Mouse (Mus musculus): ENCODE measurements around the gene Mib2. TPM values are rescaled to one million over a fixed set of nuclear protein-coding genes. Genes with fewer than 3 reads are reported as not detected.

Mib2 gene
- polyA plus RNA-seq, 1 experiment from 2014 or later = 21.0 TPM

DNA sequence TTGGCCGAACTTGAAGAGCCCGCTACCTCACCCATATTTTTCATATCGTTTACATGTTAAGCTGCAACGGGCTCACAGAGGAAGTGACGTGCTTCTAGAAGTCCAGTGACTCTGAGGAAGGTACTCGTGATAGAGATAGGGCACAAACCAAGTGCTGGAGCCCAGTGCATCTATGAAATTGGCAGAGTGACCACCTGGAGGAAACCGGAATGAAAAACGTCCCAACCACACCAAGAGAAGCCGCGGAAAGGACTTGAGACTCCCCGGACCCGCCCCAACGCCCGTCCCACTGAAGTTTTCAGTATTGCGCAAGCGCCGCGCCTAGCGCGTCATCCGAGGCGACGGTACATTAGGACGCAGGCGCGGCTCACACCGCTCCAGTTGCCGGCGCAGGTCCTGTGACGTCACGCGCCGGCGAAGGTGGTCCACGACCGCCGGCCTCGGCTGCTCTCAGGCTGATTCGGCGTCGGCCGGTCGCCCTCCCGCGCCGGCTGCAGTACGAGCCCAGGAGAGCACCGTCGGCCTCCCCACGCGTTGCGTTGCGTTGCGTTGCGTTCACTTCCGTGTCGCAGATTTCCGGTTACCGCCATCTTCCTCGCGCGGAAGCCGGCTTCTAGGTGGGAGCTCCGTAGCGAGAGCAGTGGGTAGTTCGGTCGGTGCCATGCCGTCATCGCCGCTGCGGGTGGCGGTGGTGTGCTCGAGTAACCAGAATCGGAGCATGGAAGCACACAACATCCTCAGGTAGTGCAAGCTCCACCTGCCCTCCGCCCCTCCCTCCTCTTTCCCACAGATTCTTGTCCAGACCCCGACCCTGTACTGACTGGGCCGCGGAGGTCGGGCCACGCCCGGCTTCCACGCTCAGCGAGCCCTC is 36.0 kb upstream of the Mib2 start, which contains the start of gene Ssu72:
Ssu72 (plus strand) TSS at position 80 of the 871 bp plus-strand sequence.
- TF ChIP-seq CTCF (IDR thresholded peaks at IDR 0.05; ENCODE audit: low read depth) = no peak

DNA sequence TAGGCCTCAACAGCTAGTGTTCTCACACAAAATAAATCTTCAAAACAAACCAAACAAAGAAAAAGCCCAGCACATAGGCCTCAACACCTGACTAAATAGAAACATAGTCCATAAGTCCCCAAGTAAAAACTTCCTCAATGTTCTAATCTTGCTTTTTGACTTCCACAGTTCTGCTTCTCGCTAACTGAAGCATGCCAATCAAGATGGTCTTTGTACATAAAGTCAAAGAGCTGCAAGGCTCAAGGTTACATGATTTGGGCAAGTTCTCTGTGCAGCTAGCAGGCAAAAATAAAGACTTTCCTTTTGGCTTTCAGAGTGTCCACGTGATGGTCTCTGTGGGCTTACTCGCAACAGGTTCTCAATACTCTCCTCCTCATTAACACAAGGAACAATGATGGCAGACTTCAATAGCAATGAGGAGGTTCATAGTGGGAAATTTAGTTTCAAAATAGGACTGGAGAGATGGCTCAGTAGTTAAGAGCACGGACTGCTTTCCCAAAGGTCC is 34.5 kb upstream of the Mib2 start:
- TF ChIP-seq CTCF (IDR thresholded peaks at IDR 0.05; ENCODE audit: low read depth) = no peak
- Histone ChIP-seq H3K4me1 (replicated peaks; ENCODE audit: insufficient read depth, low read length) (0 out of 2 replicates have a peak, but pooled peaks cover 5% of the 10 kb centered on the region), H3K9me3 (replicated peaks; ENCODE audit: low read length) (no peaks in the 10 kb centered on the region), H3K27ac (no peak overlapping the region), H3K27me3 (ENCODE audit: insufficient read depth, low read length) (no peaks in the 10 kb centered on the region), H3K9ac (ENCODE audit: low read depth, low read length) (no peak overlapping the region), H3K4me2 (ENCODE audit: low read length) (no peak overlapping the region), H3K36me3 (ENCODE audit: insufficient read depth, low read length) (no peaks in the 10 kb centered on the region), H3K4me3 (replicated peaks; ENCODE audit: low read depth, low read length) (no peak overlapping the region)
- ATAC-seq (replicated peaks; ENCODE audit: low FRiP score, low read depth) (no peak), DNase-seq (ENCODE audit: low spot score) (no peak)
- WGBS = 99% methylated on average over 4 of the region's 4 CpGs

More for the DNA sequence above, 36.0 kb upstream of the Mib2 start, which contains the start of gene Ssu72:
- H3K9ac ChIP-seq (ENCODE audit: low read depth, low read length) = peak within 1 kb of the TSS; percentile 94
- H3K36me3 ChIP-seq (ENCODE audit: insufficient read depth, low read length) = no peaks in the 10 kb centered on the region
- peak within 1 kb of the TSS; percentile 74 for H3K4me2 ChIP-seq (ENCODE audit: low read length)
- peak within 1 kb of the TSS; percentile 95 for H3K4me3 ChIP-seq (replicated peaks; ENCODE audit: low read depth, low read length)
- WGBS = under 1% methylated on average over 83 of the region's 83 CpGs
- no peaks in the 10 kb centered on the region for H3K27me3 ChIP-seq (ENCODE audit: insufficient read depth, low read length)
- DNase-seq (ENCODE audit: low spot score) (peak; percentile 96), ATAC-seq (replicated peaks; ENCODE audit: low FRiP score, low read depth) (peak; percentile 95)
- H3K4me1 ChIP-seq (replicated peaks; ENCODE audit: insufficient read depth, low read length) = 0 out of 2 replicates have a peak, but pooled peaks cover 5% of the 10 kb centered on the region
- H3K27ac ChIP-seq = peak within 1 kb of the TSS; percentile 98
- H3K9me3 ChIP-seq (replicated peaks; ENCODE audit: low read length) = no peaks in the 10 kb centered on the region

GRCm38 (mm10) chr4:155700425-155700824 is 31.4 kb upstream of the Mib2 start:
- H3K4me3 ChIP-seq (replicated peaks; ENCODE audit: low read depth, low read length) = no peak overlapping the region
- H3K4me1 ChIP-seq (replicated peaks; ENCODE audit: insufficient read depth, low read length) = no peaks in the 10 kb centered on the region
- H3K9me3 ChIP-seq (replicated peaks; ENCODE audit: low read length) = no peaks in the 10 kb centered on the region
- ATAC-seq (replicated peaks; ENCODE audit: low FRiP score, low read depth) = no peak
- no peak overlapping the region for H3K4me2 ChIP-seq (ENCODE audit: low read length)
- no peaks in the 10 kb centered on the region for H3K27me3 ChIP-seq (ENCODE audit: insufficient read depth, low read length)
- H3K27ac ChIP-seq = no peak overlapping the region
- H3K36me3 ChIP-seq (ENCODE audit: insufficient read depth, low read length) = no peaks in the 10 kb centered on the region
- TF ChIP-seq CTCF (IDR thresholded peaks at IDR 0.05; ENCODE audit: low read depth) = peak; percentile 87
- DNase-seq (ENCODE audit: low spot score) = peak; percentile 73
- H3K9ac ChIP-seq (ENCODE audit: low read depth, low read length) = no peak overlapping the region

GRCm38 (mm10) chr4:155696261-155697255 is 27.6 kb upstream of the Mib2 start:
- H3K27me3 ChIP-seq (ENCODE audit: insufficient read depth, low read length) = no peaks in the 10 kb centered on the region
- no peak for TF ChIP-seq CTCF (IDR thresholded peaks at IDR 0.05; ENCODE audit: low read depth)
- no peak for ATAC-seq (replicated peaks; ENCODE audit: low FRiP score, low read depth)
- DNase-seq (ENCODE audit: low spot score) = no peak
- H3K36me3 ChIP-seq (ENCODE audit: insufficient read depth, low read length) = no peaks in the 10 kb centered on the region
- H3K4me3 ChIP-seq (replicated peaks; ENCODE audit: low read depth, low read length) = no peak overlapping the region
- WGBS = 64% methylated on average over 16 of the region's 16 CpGs
- 0 out of 2 replicates have a peak, but pooled peaks cover 6% of the 10 kb centered on the region for H3K4me1 ChIP-seq (replicated peaks; ENCODE audit: insufficient read depth, low read length)
- no peak overlapping the region for H3K9ac ChIP-seq (ENCODE audit: low read depth, low read length)
- H3K27ac ChIP-seq = no peak overlapping the region
- H3K4me2 ChIP-seq (ENCODE audit: low read length) = no peak overlapping the region
- H3K9me3 ChIP-seq (replicated peaks; ENCODE audit: low read length) = no peaks in the 10 kb centered on the region

DNA sequence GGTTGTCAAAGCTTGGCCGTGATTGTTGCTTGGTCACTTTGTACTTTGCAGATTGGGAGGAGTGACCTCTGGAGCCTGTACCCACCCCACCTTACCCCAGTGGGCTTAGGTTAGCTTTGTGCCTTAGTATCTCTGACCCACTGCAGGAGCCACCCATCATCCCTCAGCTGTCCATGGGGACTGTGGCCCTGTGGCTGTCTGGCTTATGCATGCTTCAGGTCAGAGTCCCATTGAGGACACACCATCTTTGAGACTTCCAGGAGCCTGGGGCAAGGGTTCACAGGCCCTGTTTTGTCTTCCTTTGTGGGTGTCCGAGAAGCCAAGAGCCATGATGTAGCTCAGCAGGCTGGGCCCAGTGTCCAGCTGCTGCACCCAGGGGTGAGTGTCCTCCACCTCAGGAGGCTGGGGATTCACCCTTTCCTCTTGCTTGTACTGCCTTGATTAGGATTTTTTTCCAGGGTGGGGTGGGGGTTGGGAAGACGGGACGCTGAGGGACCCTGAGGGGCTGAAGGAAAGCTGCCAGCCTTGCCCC is 26.6 kb upstream of the Mib2 start:
- DNase-seq (ENCODE audit: low spot score) (no peak), ATAC-seq (replicated peaks; ENCODE audit: low FRiP score, low read depth) (no peak)
- Histone ChIP-seq H3K9ac (ENCODE audit: low read depth, low read length) (no peak overlapping the region), H3K4me1 (replicated peaks; ENCODE audit: insufficient read depth, low read length) (0 out of 2 replicates have a peak, but pooled peaks cover 6% of the 10 kb centered on the region), H3K9me3 (replicated peaks; ENCODE audit: low read length) (no peaks in the 10 kb centered on the region), H3K27ac (no peak overlapping the region), H3K27me3 (ENCODE audit: insufficient read depth, low read length) (no peaks in the 10 kb centered on the region), H3K4me3 (replicated peaks; ENCODE audit: low read depth, low read length) (no peak overlapping the region), H3K4me2 (ENCODE audit: low read length) (no peak overlapping the region), H3K36me3 (ENCODE audit: insufficient read depth, low read length) (no peaks in the 10 kb centered on the region)
- WGBS = 77% methylated on average over 4 of the region's 4 CpGs
- TF ChIP-seq CTCF (IDR thresholded peaks at IDR 0.05; ENCODE audit: low read depth) = no peak

Data from kidney, postnatal 0 days (tissue).